Mouse (Mus musculus) liver, embryonic 14 days (tissue): ENCODE measurements around the gene Vmn1r31. TPM values are rescaled to one million over a fixed set of nuclear protein-coding genes. Genes with fewer than 3 reads are reported as not detected.

Source experiments
- polyA plus RNA-seq: library from polyadenylated mRNA; depleted of rRNA; stranded (reverse); fragments of >200 nt; gene quantifications from 2 replicates; pipeline ENCODE4 v1.2.3, GENCODE M21; 2012; rRNA removed

Gene Vmn1r31
- not detected in 2 replicates for polyA plus RNA-seq

DNA sequence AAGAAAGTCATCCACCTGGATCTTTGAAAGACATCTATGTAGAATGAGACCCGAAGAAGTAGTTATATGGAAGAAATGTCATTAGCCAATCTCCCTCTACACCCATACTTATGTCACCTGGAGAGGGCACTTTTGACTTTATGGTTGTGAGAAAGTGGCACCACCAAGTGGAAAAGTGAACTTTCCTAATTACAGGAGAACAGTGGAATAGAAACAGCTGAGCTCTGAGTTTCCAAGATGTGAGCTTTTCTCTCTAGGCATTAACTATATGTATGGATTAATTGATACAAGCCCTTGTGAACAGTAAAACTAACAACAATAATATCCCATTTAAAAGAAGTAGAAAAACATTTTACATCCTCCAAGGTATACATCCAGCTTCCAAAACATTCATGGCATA, at the start of gene Vmn1r31:
Vmn1r31 (minus strand) TSS at position 101 of the 400 bp plus-strand sequence.

GRCm38 (mm10) chr6:58443285-58443684, 31.8 kb downstream of the Vmn1r31 start, which contains the start of gene Vmn1r30:
TSS of gene Vmn1r30 (minus strand) at chr6:58443385.

Other genes with a start within 250 kb of the Vmn1r31 start
- not detected in 2 replicates for gene Vmn1r28, start 213.3 kb downstream of the Vmn1r31 start, polyA plus RNA-seq
- not detected in 2 replicates for gene Vmn1r29, start 173.8 kb downstream of the Vmn1r31 start, polyA plus RNA-seq
- gene Vmn1r30, start 31.9 kb downstream of the Vmn1r31 start, polyA plus RNA-seq, result not detected in 2 replicates
- gene Abcg2, start 109.2 kb upstream of the Vmn1r31 start, polyA plus RNA-seq, result 60.6 and 76.9 TPM in 2 replicates